Mouse (Mus musculus): ENCODE results near the gene Fam72a.

DNA sequence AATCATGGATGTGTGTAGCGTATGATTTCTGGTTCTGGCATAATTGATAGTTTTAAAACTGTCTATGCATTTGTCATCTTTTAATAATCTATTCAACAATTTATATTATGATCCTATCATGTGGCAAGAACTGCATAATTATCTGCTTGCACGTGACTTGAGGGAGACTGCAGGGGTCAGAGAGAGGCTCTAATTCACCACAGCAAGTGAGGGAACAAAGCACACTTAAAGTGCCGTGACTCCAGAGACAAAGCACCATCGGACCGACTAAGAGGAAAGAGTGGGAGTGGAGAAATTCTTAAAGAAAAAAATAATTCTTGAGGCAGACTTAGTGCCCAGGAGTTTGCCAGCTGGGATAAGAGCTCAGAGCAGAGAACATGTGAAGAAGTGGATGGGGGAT, 13.1 kb downstream of the Fam72a start:
- TF ChIP-seq CTCF (IDR thresholded peaks at IDR 0.05; ENCODE audit: low read depth): no peak
- no peak for TF ChIP-seq EP300 (IDR thresholded peaks at IDR 0.05; ENCODE audit: low read depth)
